Mouse (Mus musculus) testis, adult 10 weeks (tissue): Measurements from ENCODE around the gene Map7d1. TPM values are rescaled to one million over a fixed set of nuclear protein-coding genes. Genes with fewer than 3 reads are reported as not detected.

ENCODE experiments used
- polyA plus RNA-seq: library from polyadenylated mRNA; stranded (reverse); fragments of 350-450 nt; fragmentation: Illumina TruSeq; extraction: RNeasy Lipid Tissue Mini Kit (QIAGEN cat#74804); gene quantifications from one replicate; pipeline ENCODE4 v1.2.3, GENCODE M21; 2014; ENCODE audit warnings: low read depth, low replicate concordance

Map7d1 gene
- polyA plus RNA-seq = 0.60 TPM

DNA sequence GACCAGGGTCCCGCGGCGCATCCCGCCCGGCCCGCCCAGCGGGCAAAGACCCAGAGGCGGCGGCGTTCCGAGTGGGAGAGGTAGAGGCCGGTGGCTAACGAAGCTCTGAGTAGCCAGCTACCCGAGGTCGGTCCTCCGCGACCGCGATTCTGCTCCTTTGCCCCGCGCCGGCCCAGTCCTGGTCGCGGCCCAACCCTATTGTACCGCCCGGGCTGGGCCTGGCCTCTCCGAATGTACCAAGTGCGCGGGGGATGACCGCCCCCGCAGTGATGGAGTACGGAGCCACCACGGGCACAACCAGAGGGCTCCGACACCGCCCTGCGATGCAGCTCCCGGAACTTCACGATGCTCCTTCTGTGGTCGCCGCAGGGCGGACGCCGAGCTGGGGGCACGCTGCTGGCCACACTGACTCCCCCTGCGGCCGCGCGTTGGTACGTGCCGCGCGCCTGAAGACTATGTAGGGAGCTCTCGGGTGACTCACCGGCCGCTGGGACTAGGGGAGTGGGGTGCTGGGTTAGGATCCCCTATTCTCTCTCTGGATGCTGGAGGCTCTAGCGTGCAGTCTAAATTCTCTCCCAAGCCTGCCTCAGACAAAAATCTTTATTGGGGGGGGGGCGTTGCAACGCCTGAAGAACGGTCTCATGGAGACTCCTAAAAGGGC lies at the start of gene Map7d1:
Gene Map7d1 (minus strand): TSS at position 213 of the 661 bp plus-strand sequence.

DNA sequence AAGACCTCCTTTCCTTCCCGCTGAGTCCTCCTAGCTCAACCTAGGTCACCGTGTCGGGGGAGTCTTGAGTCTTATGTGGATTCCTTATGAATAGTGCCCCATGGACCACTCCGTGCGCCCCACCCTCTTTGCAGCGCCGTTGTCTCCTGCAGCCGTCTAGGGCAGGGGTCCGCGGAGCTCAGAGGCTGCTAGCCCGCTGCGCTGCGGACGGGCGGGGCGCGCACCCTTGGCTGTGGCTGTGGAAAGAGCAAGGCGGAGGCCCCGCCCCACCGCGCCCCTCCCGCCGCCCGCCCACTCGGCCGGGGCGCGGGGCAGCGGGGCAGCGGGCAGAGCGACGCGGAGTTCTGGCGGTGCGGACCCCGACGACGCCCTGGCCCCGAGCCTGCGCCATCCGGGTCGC lies 30.3 kb upstream of the Map7d1 start, which contains the start of gene Col8a2:
Gene Col8a2 (plus strand): TSS at position 302 of the 400 bp plus-strand sequence.

GRCm38 (mm10) chr4:126262119-126262807 lies 6.1 kb upstream of the Map7d1 start, which contains the start of gene Trappc3:
TSS of gene Trappc3 (plus strand) at chr4:126262325.

DNA sequence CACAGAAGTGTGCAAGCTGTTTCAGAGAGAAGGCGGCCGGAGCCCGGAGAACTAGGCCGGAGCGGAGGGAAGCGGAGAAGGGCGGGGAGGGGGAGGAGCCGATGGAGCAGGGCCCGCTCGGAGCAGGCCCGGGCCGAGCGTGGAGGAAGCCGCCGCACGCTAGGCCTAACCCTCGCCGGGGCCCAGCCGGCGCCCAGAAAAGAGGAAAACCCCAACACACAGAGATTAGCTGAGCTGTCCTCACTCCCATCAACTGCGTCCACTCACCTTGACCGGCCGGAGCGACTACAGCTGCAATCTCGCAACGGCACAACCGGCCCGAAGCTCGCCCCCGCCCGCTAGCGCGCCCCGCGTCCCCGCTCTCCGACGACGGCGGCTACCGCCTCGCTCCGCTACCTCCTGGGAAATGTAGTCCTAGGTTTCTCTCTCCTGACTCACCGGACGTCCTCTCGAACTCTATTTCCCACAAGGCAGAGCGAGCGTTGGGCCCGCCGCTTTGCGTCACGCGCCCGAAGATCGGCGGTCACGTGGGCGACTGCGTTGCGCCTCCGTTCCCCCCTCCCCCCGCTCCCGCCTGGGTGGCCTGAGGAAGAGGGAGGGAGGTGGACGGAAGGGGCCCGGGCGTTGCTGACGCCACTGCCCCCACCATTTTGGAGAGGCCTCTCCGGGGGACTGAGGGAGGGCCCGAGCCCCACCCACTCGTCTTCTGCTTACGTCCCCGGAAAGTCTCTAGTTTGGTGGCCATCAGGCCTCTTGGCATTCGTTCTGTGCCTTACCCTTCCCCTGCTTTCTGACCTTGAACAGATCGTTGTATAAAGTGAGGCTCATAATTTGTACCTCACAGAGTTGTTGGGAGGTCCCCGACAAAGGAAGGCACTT lies 53.6 kb downstream of the Map7d1 start, which contains the start of gene Thrap3:
Gene Thrap3 (minus strand): TSS at position 458 of the 879 bp plus-strand sequence.

Other genes starting within 250 kb of the Map7d1 start
- gene Csf3r, start 231.8 kb downstream of the Map7d1 start, polyA plus RNA-seq = 0.10 TPM
- 73.7 TPM for gene Mrps15, start 209.4 kb downstream of the Map7d1 start, polyA plus RNA-seq
- gene Oscp1, start 197.8 kb downstream of the Map7d1 start, polyA plus RNA-seq = 112 TPM
- gene Lsm10, start 159.7 kb downstream of the Map7d1 start, polyA plus RNA-seq = 4.5 TPM
- gene Stk40, start 152.4 kb downstream of the Map7d1 start, polyA plus RNA-seq = 3.3 TPM
- not detected for gene Eva1b, start 108.6 kb downstream of the Map7d1 start, polyA plus RNA-seq
- gene Sh3d21, start 92.9 kb downstream of the Map7d1 start, polyA plus RNA-seq = 151 TPM
- gene Thrap3, start 53.6 kb downstream of the Map7d1 start, polyA plus RNA-seq = 156 TPM
- gene Trappc3, start 6.0 kb upstream of the Map7d1 start, polyA plus RNA-seq = 11.2 TPM
- gene Col8a2, start 30.4 kb upstream of the Map7d1 start, polyA plus RNA-seq = 0.62 TPM
- 0.29 TPM for gene Adprhl2, start 65.4 kb upstream of the Map7d1 start, polyA plus RNA-seq
- gene Tekt2, start 69.3 kb upstream of the Map7d1 start, polyA plus RNA-seq = 63.9 TPM
- gene Ago3, start 173.2 kb upstream of the Map7d1 start, polyA plus RNA-seq = 11.9 TPM
- gene Ago1, start 212.2 kb upstream of the Map7d1 start, polyA plus RNA-seq = 2.9 TPM